Mouse (Mus musculus) forebrain, embryonic 14.5 days (tissue): ENCODE data around the gene Cfap73. TPM values are rescaled to one million over a fixed set of nuclear protein-coding genes. Genes with fewer than 3 reads are reported as not detected.

Source experiments
- ATAC-seq: fragments of 200-750 bp; cut with Nextera tagmentation; 2 replicates; pipeline ENCODE4 v1.8.0; 2017; ENCODE audit warnings: mild to moderate bottlenecking, moderate library complexity
- DNase-seq: peaks from one replicate; pipeline ENCODE4 v3.0.0-alpha.2; 2015; ENCODE audit warnings: low spot score
- H3K27ac ChIP-seq: fragments of 300-500 bp; sonication (generic); 2 replicates; pipeline ENCODE4 v1.5.1; 2014; ENCODE audit warnings: low read depth, mild to moderate bottlenecking, control low read depth, low read length, moderate library complexity
- H3K27me3 ChIP-seq: fragments of 300-500 bp; sonication (generic); replicated peaks from 2 replicates; pipeline ENCODE4 v1.6.1; 2014; ENCODE audit warnings: low read length, control low read depth, mixed read lengths; ENCODE audit not compliant: control insufficient read depth, insufficient read depth
- H3K36me3 ChIP-seq: fragments of 300-500 bp; sonication (generic); 2 replicates; pipeline ENCODE4 v1.6.1; 2014; ENCODE audit warnings: low read length, control low read depth; ENCODE audit not compliant: control insufficient read depth, insufficient read depth
- H3K4me1 ChIP-seq: fragments of 300-500 bp; sonication (generic); 2 replicates; pipeline ENCODE4 v1.6.1; 2014; ENCODE audit warnings: antibody characterized with exemption, low read length, control low read depth; ENCODE audit not compliant: control insufficient read depth, insufficient read depth
- H3K4me2 ChIP-seq: fragments of 300-500 bp; sonication (generic); 2 replicates; pipeline ENCODE4 v1.6.1; 2014; ENCODE audit warnings: mild to moderate bottlenecking, control low read depth, low read length
- H3K4me3 ChIP-seq: fragments of 300-500 bp; sonication (generic); 2 replicates; pipeline ENCODE4 v1.5.1; 2014; ENCODE audit warnings: low read depth, low read length, control low read depth
- H3K9ac ChIP-seq: fragments of 300-500 bp; sonication (generic); 2 replicates; pipeline ENCODE4 v1.6.1; 2014; ENCODE audit warnings: mild to moderate bottlenecking, low read length, control low read depth, moderate library complexity
- H3K9me3 ChIP-seq: fragments of 300-500 bp; sonication (generic); replicated peaks from 2 replicates; pipeline ENCODE4 v1.6.1; 2016; ENCODE audit warnings: low read length, control low read depth, mixed read lengths; ENCODE audit not compliant: control insufficient read depth
- WGBS: fragments of 180-500 bp; shearing (Covaris S2); extraction: QIAGEN DNeasy Blood & Tissue Kit; methylation state at CpG from one replicate; pipeline ENCODE4 v1.1.7; 2014; 5-methylcytosine and 5-hydroxymethylcytosine counted together
- polyA plus RNA-seq: library from polyadenylated mRNA; unstranded; fragments of >200 nt; fragmentation: Nextera tagmentation; extraction: Ambion mirVana; gene quantifications from 2 replicates; pipeline ENCODE4 v1.2.1, GENCODE M21; 2014

Cfap73 gene
- polyA plus RNA-seq, 1 experiment from 2014 or later = 0.19 TPM

DNA sequence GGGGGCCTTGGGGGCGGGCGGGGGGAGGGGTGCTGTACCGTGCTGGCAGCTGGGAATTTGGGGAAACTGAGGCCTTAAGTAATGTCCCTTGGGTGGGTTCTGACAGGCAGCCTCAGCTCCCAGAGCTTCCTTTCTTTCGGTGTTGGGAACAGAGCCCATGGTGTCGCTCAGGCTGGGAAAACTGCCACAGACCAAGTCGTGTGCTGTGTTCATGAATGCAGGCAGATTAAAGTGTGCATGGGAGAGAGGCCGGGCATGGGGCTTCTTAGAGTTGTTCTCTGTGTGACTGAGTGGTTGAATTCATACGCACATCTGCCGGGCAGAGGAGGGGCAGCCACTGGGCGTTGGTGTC lies 12.2 kb downstream of the Cfap73 start:
- Histone ChIP-seq H3K27ac (no peak overlapping the region), H3K9ac (no peak overlapping the region), H3K4me2 (no peak overlapping the region), H3K4me1 (no peaks in the 10 kb centered on the region), H3K9me3 (no peaks in the 10 kb centered on the region), H3K4me3 (no peak overlapping the region), H3K27me3 (no peaks in the 10 kb centered on the region), H3K36me3 (peaks cover 95% of the 10 kb centered on the region)
- WGBS = 86% methylated on average over 10 of the region's 10 CpGs
- DNase-seq (no peak), ATAC-seq (no peak)

DNA sequence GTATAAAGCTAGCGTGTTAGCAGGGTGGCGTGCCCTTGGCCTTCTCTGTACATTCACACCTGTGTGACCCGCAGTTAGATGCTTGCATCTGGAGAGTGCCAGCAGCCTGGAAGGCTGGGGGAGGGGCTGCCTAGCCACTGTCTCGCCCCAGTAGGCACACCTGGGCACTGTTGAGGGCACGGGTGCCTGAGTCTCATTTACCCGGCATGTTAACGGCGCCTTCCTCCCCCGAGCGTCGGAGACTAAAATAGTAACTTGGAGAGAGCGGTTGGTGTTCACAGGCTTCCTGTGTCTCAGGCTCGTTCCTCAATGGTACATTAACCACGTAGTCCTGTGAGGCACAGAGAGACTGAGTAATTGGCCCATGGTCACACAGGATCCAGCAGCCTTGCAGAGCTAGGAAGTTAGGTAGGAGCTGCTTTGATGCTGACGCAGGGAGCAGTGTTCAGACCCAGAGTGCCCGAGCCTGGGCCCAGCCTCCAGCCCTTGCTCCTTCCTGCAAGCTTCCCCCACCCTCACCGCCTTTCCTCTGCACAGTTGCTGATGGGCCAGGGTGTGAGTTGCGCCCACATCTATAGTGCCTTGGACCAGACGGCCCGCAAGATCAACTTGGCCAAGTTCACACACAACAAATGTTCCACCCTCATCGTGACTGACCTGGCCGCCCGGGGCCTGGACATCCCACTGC lies 12.8 kb downstream of the Cfap73 start:
- H3K4me1 ChIP-seq = no peaks in the 10 kb centered on the region
- no peak overlapping the region for H3K4me3 ChIP-seq
- H3K9me3 ChIP-seq = no peaks in the 10 kb centered on the region
- 92% methylated on average over 23 of the region's 23 CpGs for WGBS
- no peaks in the 10 kb centered on the region for H3K27me3 ChIP-seq
- no peak overlapping the region for H3K27ac ChIP-seq
- H3K9ac ChIP-seq = no peak overlapping the region
- H3K36me3 ChIP-seq = peaks cover 89% of the 10 kb centered on the region
- H3K4me2 ChIP-seq = no peak overlapping the region
- ATAC-seq (no peak), DNase-seq (no peak)

DNA sequence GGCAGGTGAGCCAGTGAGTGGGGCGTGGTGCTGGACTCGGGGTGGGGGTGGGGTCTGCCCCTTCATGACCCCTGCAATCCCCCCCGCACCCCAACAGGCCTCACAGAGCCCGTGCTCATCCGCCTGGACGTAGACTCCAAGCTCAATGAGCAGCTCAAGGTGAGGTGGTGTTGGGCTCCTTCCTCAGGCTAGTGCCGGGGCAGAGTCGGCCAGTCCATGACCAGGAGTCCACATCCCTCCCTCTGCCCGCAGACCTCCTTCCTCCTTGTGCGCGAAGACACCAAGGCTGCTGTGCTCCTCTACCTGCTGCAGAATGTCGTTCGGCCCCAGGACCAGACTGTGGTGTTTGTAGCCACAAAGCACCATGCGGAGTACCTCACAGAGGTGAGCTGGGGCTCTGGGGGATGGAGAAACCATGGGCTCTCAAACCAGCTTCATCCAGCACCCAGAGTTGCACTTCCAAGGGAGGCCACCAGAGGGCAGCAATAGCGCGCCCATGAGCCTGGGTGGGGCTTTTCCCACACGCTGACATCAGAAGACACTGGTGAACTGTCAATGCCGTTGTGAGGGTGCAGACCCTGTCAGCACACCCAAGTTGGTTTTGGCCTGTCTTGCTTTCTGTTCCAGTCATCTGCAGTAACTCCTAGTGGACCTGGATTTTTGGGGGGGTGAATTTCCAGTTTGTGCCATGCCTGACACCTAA lies 13.5 kb downstream of the Cfap73 start:
- peaks cover 82% of the 10 kb centered on the region for H3K36me3 ChIP-seq

DNA sequence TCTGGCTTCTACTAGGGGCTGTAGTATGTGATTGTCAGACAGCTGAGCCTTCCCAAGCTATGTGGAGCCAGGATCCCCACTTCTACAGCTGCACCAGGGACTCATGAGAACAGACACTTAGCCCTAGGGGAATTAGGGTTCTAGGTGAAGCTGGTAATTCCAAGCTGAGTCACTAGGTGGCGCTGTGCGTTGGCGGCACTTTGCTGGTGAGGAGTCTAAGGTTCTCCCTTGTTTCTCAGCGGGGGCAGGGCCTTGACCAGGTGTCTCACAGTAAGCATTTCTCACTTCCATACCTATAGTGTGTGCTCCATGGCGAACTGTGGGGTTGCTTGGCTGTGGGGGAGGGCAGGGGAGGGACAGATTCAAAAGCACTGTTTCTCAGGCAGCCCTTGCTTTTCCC lies 14.8 kb downstream of the Cfap73 start:
- H3K36me3 ChIP-seq = peaks cover 71% of the 10 kb centered on the region

More for the DNA sequence above, 13.5 kb downstream of the Cfap73 start:
- no peak overlapping the region for H3K4me2 ChIP-seq
- peak; percentile 33 for ATAC-seq
- H3K9me3 ChIP-seq = 0 out of 2 replicates have a peak, but pooled peaks cover 3% of the 10 kb centered on the region
- no peak overlapping the region for H3K4me3 ChIP-seq
- H3K9ac ChIP-seq = no peak overlapping the region
- peak; percentile 78 for DNase-seq
- no peak overlapping the region for H3K27ac ChIP-seq
- 68% methylated on average over 18 of the region's 18 CpGs for WGBS
- no peaks in the 10 kb centered on the region for H3K27me3 ChIP-seq
- H3K4me1 ChIP-seq = no peaks in the 10 kb centered on the region

DNA sequence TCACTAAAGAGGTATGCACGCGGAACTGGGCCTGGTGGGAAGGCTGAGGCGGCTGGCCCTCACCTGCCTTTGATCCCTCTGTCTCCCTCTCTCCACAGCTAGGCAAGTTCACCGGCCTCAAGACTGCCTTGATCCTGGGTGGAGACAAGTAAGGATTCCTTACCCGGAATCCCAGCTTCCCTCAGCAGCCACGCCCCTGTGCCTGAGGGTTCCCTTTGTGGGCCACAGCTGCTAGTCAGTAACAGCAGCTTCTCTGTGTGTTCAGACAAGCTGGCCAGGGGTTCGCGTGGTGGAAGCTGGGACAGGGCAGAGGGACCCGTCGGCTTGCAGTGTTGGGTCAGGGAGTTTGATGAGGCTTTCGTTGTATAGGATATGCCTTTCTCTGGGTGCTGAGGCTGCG lies 15.3 kb downstream of the Cfap73 start:
- no peak overlapping the region for H3K4me3 ChIP-seq
- 0 out of 2 replicates have a peak, but pooled peaks cover 3% of the 10 kb centered on the region for H3K9me3 ChIP-seq
- no peak overlapping the region for H3K4me2 ChIP-seq
- no peak overlapping the region for H3K9ac ChIP-seq
- DNase-seq = no peak
- no peaks in the 10 kb centered on the region for H3K27me3 ChIP-seq
- H3K4me1 ChIP-seq = peaks cover 4% of the 10 kb centered on the region
- H3K27ac ChIP-seq = no peak overlapping the region
- ATAC-seq = no peak
- peaks cover 67% of the 10 kb centered on the region for H3K36me3 ChIP-seq
- WGBS = 88% methylated on average over 12 of the region's 12 CpGs

More for the DNA sequence above, 14.8 kb downstream of the Cfap73 start:
- no peak overlapping the region for H3K9ac ChIP-seq
- no peak overlapping the region for H3K4me3 ChIP-seq
- H3K27me3 ChIP-seq = no peaks in the 10 kb centered on the region
- peaks cover under 1% of the 10 kb centered on the region; the same call in 1 of the 2 replicates for H3K4me1 ChIP-seq
- ATAC-seq (no peak), DNase-seq (peak; percentile 61)
- H3K4me2 ChIP-seq = no peak overlapping the region
- no peak overlapping the region for H3K27ac ChIP-seq
- WGBS = 13% methylated on average over 5 of the region's 5 CpGs
- H3K9me3 ChIP-seq = 0 out of 2 replicates have a peak, but pooled peaks cover 3% of the 10 kb centered on the region

DNA sequence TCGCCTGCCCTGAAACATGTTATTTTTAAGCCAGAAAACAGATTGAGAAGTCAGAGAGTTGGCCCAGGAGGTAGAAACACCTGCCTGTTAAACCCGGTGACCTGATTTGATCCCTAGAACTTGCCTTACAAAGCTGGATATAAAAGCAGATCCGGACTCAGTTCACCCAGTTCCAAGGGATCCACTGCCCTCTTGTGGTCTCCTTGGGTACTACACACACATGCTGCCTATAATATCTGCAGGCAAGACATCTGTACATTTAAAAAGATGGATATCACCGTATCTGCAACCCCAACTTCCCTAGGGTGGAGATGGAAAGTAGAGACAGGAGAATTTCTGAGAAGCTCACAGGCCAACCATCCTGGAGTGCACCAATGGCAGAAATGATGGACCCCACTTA lies 18.1 kb downstream of the Cfap73 start:
- Histone ChIP-seq H3K9me3 (0 out of 2 replicates have a peak, but pooled peaks cover 3% of the 10 kb centered on the region), H3K4me2 (no peak overlapping the region), H3K36me3 (peaks cover 40% of the 10 kb centered on the region), H3K4me3 (no peak overlapping the region), H3K27me3 (no peaks in the 10 kb centered on the region), H3K27ac (no peak overlapping the region), H3K4me1 (peaks cover 14% of the 10 kb centered on the region), H3K9ac (no peak overlapping the region)
- 96% methylated on average over 4 of the region's 4 CpGs for WGBS
- ATAC-seq (no peak), DNase-seq (no peak)

DNA sequence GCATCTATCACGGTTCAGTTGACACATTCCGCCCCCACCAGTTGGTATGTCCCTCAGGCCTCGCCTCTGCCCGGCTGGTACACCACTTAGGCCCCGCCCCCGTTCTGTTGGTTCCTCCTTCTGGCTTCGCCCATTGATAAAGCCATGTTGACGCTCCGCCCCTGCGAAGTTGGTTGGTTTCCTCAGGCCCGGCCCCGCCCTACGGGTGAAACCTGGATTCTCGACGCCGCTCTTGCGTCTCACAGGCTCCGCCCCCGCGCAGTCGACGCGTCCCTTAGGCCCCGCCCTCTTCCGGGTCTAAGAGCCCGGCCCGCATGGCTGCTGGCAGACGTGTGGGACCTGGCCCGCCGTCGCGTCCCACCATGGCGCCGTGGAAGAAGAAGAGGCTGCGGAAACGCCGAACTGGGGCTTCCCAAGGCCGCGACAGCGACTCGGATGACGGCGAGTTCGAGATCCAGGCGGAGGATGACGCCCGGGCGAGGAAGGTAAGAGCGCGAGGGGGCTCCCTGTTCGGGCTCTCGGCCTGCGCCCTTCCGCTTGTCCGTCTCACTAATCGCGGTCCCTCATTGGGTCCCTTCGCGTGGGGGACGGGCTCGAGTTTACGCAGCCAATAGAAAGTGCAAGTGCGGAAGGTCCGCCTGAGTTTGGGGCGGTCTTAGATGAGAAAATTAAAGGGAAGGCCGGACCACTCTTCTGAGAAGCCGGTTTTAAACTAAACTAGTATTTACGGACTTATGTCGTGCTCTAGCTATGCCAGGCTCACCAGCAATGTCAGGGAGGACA lies 21.0 kb downstream of the Cfap73 start:
- DNase-seq = peak; percentile 100
- Histone ChIP-seq H3K27ac (peak overlapping the region; percentile 77; the same call in 1 of the 2 replicates), H3K4me1 (peaks cover 14% of the 10 kb centered on the region), H3K36me3 (peaks cover 11% of the 10 kb centered on the region), H3K4me2 (peak overlapping the region; percentile 88), H3K4me3 (peak overlapping the region; percentile 57), H3K9me3 (0 out of 2 replicates have a peak, but pooled peaks cover 3% of the 10 kb centered on the region), H3K27me3 (no peaks in the 10 kb centered on the region), H3K9ac (peak overlapping the region; percentile 70)
- ATAC-seq = peak; percentile 95
- WGBS = under 1% methylated on average over 69 of the region's 69 CpGs

DNA sequence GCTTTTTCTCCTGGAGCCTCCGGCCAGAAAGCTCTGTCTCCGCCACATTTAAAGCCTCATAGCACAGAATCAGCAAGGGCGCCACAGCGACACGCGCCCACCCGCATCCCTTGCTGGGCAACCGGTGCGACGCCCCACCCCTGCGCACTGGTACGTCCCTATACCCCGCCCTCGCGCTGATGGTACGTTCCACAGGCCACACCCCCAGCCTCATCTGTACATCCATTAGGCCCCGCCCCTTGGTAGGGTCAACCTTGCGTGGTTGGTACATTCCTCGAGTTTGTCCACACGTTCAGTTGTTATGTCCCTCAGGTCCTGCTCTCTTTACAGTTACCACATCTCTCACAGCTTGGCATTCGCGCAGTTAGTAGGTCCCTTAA lies 21.6 kb downstream of the Cfap73 start, which contains the start of the genes Rita1 and Ddx54:
TSS of gene Rita1 (minus strand) at position 148 of the 380 bp plus-strand sequence.
TSS of gene Ddx54 (plus strand) at position 298 of the 380 bp plus-strand sequence.
- H3K27ac ChIP-seq = peak within 1 kb of the TSS; percentile 77; the same call in 1 of the 2 replicates
- H3K9me3 ChIP-seq = 0 out of 2 replicates have a peak, but pooled peaks cover 3% of the 10 kb centered on the region
- H3K4me1 ChIP-seq = peaks cover 14% of the 10 kb centered on the region
- under 1% methylated on average over 22 of the region's 22 CpGs for WGBS
- H3K4me3 ChIP-seq = peak within 1 kb of the TSS; percentile 57
- no peaks in the 10 kb centered on the region for H3K27me3 ChIP-seq
- H3K4me2 ChIP-seq = peak within 1 kb of the TSS; percentile 88
- DNase-seq (peak; percentile 98), ATAC-seq (peak; percentile 86)
- peaks cover 7% of the 10 kb centered on the region for H3K36me3 ChIP-seq
- peak within 1 kb of the TSS; percentile 70 for H3K9ac ChIP-seq
